Mouse (Mus musculus): ENCODE measurements around the gene Wdr78. TPM values are rescaled to one million over a fixed set of nuclear protein-coding genes. Genes with fewer than 3 reads are reported as not detected.

Gene Wdr78
- polyA plus RNA-seq, 1 experiment from 2014 or later, result 4.0 TPM

DNA sequence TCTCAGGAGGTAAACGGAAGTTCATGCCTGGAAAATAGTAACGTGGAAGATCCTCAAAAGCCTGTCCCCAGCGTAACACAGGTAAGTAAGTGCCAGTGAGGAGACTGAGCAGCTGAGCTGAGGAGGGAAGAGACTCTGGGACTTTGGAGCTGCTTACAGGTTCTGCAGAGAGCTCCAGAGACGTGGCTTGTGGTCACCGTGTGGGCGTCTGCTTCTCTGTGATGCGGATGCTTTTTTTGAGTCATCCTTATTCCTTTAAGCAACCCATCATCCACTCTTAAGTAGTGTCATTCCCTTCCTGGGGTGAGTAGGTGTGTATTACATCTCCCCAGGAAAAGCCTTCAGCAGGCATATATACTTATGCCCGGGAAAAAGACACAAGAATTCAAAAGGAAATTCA, 18.4 kb downstream of the Wdr78 start:
- Histone ChIP-seq H3K9ac (ENCODE audit: low read length) (no peak overlapping the region), H3K4me1 (ENCODE audit: control insufficient read depth, insufficient read depth, low read length) (no peaks in the 10 kb centered on the region), H3K27me3 (ENCODE audit: control insufficient read depth, insufficient read depth, low read length) (no peaks in the 10 kb centered on the region), H3K36me3 (ENCODE audit: control insufficient read depth, insufficient read depth, low read length) (no peaks in the 10 kb centered on the region), H3K4me3 (ENCODE audit: low read depth, low read length) (no peak overlapping the region), H3K27ac (replicated peaks; ENCODE audit: low read depth, low read length) (no peak overlapping the region), H3K9me3 (ENCODE audit: control insufficient read depth, low read length) (no peaks in the 10 kb centered on the region), H3K4me2 (ENCODE audit: low read depth, severe bottlenecking) (no peak overlapping the region)
- WGBS, result 93% methylated on average over 8 of the region's 8 CpGs
- no peak for ATAC-seq (ENCODE audit: insufficient number of reproducible peaks, low FRiP score, low TSS enrichment, low read depth)
- no peak for DNase-seq (ENCODE audit: low spot score)

DNA sequence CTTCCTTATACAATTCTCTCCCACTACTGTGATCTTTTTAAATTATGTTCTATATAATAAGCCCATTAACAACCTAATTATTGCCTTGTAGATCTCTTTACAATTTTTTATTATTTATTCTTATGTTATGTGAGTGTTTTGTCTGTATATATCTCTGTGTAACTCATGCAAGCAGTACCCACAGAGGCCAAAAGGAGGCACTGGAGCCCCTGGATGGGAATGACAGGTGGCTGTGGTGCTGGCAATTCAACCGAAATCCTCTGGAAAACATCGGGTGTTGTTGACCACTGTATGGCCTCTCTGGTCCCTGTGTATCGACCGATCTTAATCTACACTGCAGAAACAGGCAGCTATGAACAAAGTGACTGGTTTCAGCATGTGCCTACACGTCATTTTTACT, 29.1 kb downstream of the Wdr78 start:
- H3K9ac ChIP-seq (ENCODE audit: low read length), result no peak overlapping the region
- ATAC-seq (ENCODE audit: insufficient number of reproducible peaks, low FRiP score, low TSS enrichment, low read depth), result no peak
- no peaks in the 10 kb centered on the region for H3K9me3 ChIP-seq (ENCODE audit: control insufficient read depth, low read length)
- DNase-seq (ENCODE audit: low spot score), result no peak
- no peak overlapping the region for H3K4me3 ChIP-seq (ENCODE audit: low read depth, low read length)
- no peaks in the 10 kb centered on the region for H3K27me3 ChIP-seq (ENCODE audit: control insufficient read depth, insufficient read depth, low read length)
- H3K27ac ChIP-seq (replicated peaks; ENCODE audit: low read depth, low read length), result no peak overlapping the region
- H3K36me3 ChIP-seq (ENCODE audit: control insufficient read depth, insufficient read depth, low read length), result no peaks in the 10 kb centered on the region
- no peaks in the 10 kb centered on the region for H3K4me1 ChIP-seq (ENCODE audit: control insufficient read depth, insufficient read depth, low read length)
- 91% methylated on average over 5 of the region's 5 CpGs for WGBS
- no peak overlapping the region for H3K4me2 ChIP-seq (ENCODE audit: low read depth, severe bottlenecking)

DNA sequence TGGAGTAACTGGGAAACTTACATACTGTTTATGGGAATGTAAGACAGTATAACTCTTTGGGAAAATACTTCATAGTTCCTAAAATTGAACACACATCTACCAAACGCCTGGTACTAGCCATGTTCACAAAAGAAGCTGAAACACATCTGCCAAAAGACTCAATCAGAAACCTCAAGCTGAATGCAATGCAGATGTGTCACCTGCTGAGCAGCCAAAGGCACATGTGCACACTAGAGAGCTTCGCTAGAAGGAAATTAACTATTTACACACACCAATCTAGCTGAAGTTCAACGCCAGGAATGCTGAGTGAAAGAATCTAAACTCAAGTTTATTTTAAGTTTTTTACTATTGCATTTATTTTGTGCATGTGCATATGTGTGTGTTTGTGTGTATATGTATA, 43.7 kb downstream of the Wdr78 start:
- Histone ChIP-seq H3K9ac (ENCODE audit: low read length) (no peak overlapping the region), H3K27me3 (ENCODE audit: control insufficient read depth, insufficient read depth, low read length) (no peaks in the 10 kb centered on the region), H3K9me3 (ENCODE audit: control insufficient read depth, low read length) (no peaks in the 10 kb centered on the region), H3K4me1 (ENCODE audit: control insufficient read depth, insufficient read depth, low read length) (no peaks in the 10 kb centered on the region), H3K4me3 (ENCODE audit: low read depth, low read length) (no peak overlapping the region), H3K27ac (replicated peaks; ENCODE audit: low read depth, low read length) (no peak overlapping the region), H3K4me2 (ENCODE audit: low read depth, severe bottlenecking) (no peak overlapping the region), H3K36me3 (ENCODE audit: control insufficient read depth, insufficient read depth, low read length) (no peaks in the 10 kb centered on the region)
- 43% methylated on average over 3 of the region's 3 CpGs for WGBS
- ATAC-seq (ENCODE audit: insufficient number of reproducible peaks, low FRiP score, low TSS enrichment, low read depth), result no peak
- peak; percentile 24 for DNase-seq (ENCODE audit: low spot score)

DNA sequence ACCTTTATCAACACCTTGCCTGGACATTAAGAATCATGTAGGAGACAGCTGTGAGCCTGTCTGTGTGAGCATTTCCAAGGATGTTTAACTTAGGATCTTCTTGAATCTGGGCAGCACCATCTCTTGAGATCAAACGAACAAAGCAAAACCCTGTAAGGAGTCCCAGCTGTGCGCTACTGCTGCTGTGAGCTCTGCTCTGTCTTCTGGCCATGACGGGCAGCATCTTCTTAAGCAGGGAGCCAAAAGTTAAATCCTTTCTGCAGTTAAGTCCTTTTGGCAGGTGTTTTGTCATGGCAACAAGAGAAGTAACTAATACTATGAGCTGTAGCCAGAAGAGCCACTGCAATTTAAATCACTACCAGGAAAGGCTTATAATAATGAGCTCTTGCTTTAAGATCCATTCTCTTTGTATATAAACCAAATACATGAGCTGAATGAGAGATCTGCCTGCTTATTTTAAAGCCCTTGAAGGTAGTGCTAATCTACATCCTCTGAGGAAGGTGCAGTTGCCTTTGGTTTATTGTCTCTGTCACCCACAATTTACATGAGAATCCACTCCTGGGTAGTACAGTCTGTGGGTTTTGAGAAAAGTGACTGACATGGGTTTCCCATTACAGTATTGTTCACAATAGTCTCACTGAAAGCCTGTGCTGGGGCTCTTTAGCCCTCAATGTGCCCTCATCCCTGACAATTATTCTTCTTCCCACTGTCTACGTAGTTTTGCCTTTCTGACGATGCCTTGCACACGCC, 46.3 kb downstream of the Wdr78 start:
- Histone ChIP-seq H3K4me1 (ENCODE audit: control insufficient read depth, insufficient read depth, low read length) (no peaks in the 10 kb centered on the region), H3K27me3 (ENCODE audit: control insufficient read depth, insufficient read depth, low read length) (no peaks in the 10 kb centered on the region), H3K27ac (replicated peaks; ENCODE audit: low read depth, low read length) (no peak overlapping the region), H3K4me2 (ENCODE audit: low read depth, severe bottlenecking) (no peak overlapping the region), H3K36me3 (ENCODE audit: control insufficient read depth, insufficient read depth, low read length) (no peaks in the 10 kb centered on the region), H3K9ac (ENCODE audit: low read length) (no peak overlapping the region), H3K9me3 (ENCODE audit: control insufficient read depth, low read length) (no peaks in the 10 kb centered on the region), H3K4me3 (ENCODE audit: low read depth, low read length) (no peak overlapping the region)
- ATAC-seq (ENCODE audit: insufficient number of reproducible peaks, low FRiP score, low TSS enrichment, low read depth) (no peak), DNase-seq (ENCODE audit: low spot score) (no peak)
- 80% methylated on average over 6 of the region's 6 CpGs for WGBS

DNA sequence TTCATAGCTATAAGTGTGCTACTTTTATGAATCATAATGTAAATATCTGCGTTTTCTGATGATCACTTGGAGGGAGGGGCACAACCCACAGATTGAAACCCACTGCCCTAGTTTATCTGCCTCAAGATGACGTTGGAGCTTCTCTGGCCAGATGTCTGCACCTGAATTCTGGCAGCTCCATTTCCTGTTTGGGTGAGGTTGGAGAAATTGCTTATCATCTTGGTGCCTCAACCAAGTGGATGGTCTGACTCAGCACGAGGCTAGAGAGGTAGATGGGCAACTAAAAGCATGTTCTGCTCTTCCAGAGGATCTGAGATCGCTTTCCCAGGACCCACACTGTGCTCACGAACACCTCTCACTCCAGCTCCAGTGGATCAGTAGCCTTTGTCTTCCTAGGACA, 49.4 kb downstream of the Wdr78 start:
- no peak for DNase-seq (ENCODE audit: low spot score)
- no peak overlapping the region for H3K9ac ChIP-seq (ENCODE audit: low read length)
- no peak overlapping the region for H3K27ac ChIP-seq (replicated peaks; ENCODE audit: low read depth, low read length)
- no peak for ATAC-seq (ENCODE audit: insufficient number of reproducible peaks, low FRiP score, low TSS enrichment, low read depth)
- H3K4me2 ChIP-seq (ENCODE audit: low read depth, severe bottlenecking), result no peak overlapping the region
- H3K9me3 ChIP-seq (ENCODE audit: control insufficient read depth, low read length), result no peaks in the 10 kb centered on the region
- H3K27me3 ChIP-seq (ENCODE audit: control insufficient read depth, insufficient read depth, low read length), result no peaks in the 10 kb centered on the region
- H3K4me3 ChIP-seq (ENCODE audit: low read depth, low read length), result no peak overlapping the region
- no peaks in the 10 kb centered on the region for H3K36me3 ChIP-seq (ENCODE audit: control insufficient read depth, insufficient read depth, low read length)
- no peaks in the 10 kb centered on the region for H3K4me1 ChIP-seq (ENCODE audit: control insufficient read depth, insufficient read depth, low read length)
- 76% methylated on average over 5 of the region's 5 CpGs for WGBS

DNA sequence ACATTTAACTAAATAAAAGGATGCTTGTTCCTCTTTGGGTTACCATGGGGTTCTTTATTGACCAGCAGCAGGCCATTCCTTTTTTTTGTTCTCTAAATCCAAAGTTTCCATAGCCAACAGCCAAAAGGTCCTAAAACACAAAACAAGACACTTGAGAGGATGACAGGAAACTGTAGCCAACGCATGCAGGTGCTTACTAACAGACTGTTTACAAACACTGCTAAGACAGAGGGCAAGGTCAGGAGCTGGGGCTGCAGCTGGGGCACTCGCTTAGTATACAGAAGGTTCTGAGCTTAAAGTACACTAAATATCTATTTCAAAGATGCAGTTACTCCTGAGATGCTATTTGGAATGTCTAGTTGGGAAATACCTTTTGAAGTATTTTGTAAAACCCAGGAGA, 49.9 kb downstream of the Wdr78 start:
- Histone ChIP-seq H3K4me2 (ENCODE audit: low read depth, severe bottlenecking) (no peak overlapping the region), H3K27me3 (ENCODE audit: control insufficient read depth, insufficient read depth, low read length) (no peaks in the 10 kb centered on the region), H3K36me3 (ENCODE audit: control insufficient read depth, insufficient read depth, low read length) (no peaks in the 10 kb centered on the region), H3K27ac (replicated peaks; ENCODE audit: low read depth, low read length) (no peak overlapping the region), H3K4me3 (ENCODE audit: low read depth, low read length) (no peak overlapping the region), H3K4me1 (ENCODE audit: control insufficient read depth, insufficient read depth, low read length) (no peaks in the 10 kb centered on the region), H3K9me3 (ENCODE audit: control insufficient read depth, low read length) (no peaks in the 10 kb centered on the region), H3K9ac (ENCODE audit: low read length) (no peak overlapping the region)
- ATAC-seq (ENCODE audit: insufficient number of reproducible peaks, low FRiP score, low TSS enrichment, low read depth) (no peak), DNase-seq (ENCODE audit: low spot score) (no peak)
- WGBS, result 67% methylated on average over 2 of the region's 2 CpGs

DNA sequence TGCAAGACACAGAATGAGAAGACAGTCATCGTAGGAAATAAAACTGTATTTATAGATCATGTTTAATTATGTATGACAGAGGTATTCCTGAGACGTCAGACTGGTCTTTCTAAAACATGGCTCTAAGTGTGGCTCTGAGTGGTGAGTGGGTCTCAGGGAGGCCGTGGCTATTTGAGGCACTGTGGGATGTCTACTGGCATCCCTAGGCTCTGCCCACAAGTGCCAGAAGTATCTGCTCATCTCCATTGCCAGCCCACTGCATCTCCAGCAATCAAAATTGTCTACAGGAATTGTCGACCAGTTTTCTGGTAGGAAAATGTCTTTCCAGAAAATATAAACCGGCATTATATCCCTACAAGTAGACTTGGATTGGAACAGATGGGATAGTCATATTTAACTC, 57.4 kb downstream of the Wdr78 start:
- Histone ChIP-seq H3K4me2 (ENCODE audit: low read depth, severe bottlenecking) (no peak overlapping the region), H3K27ac (replicated peaks; ENCODE audit: low read depth, low read length) (no peak overlapping the region), H3K27me3 (ENCODE audit: control insufficient read depth, insufficient read depth, low read length) (no peaks in the 10 kb centered on the region), H3K9ac (ENCODE audit: low read length) (no peak overlapping the region), H3K36me3 (ENCODE audit: control insufficient read depth, insufficient read depth, low read length) (no peaks in the 10 kb centered on the region), H3K4me1 (ENCODE audit: control insufficient read depth, insufficient read depth, low read length) (no peaks in the 10 kb centered on the region), H3K4me3 (ENCODE audit: low read depth, low read length) (no peak overlapping the region), H3K9me3 (ENCODE audit: control insufficient read depth, low read length) (no peaks in the 10 kb centered on the region)
- WGBS, result 93% methylated on average over 5 of the region's 5 CpGs
- ATAC-seq (ENCODE audit: insufficient number of reproducible peaks, low FRiP score, low TSS enrichment, low read depth) (no peak), DNase-seq (ENCODE audit: low spot score) (no peak)

DNA sequence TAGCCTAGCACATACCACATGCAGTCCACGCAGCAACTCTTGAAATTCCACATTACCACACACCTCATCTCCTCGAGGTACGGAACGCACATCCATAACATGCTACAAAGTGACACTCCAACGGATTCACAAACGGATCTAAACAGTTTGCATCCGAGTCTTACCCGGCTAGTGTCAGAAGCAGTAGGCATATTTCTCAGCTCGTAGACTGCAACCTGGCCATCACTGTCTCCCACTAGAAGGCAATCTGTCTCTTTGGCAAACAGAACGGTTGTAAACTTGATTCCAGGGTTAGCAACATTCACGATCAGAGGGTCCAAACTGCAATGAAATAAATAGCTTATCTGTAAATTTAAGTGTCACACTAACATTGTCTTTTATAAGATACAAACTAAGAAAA, 66.3 kb downstream of the Wdr78 start:
- Histone ChIP-seq H3K27ac (replicated peaks; ENCODE audit: low read depth, low read length) (no peak overlapping the region), H3K9me3 (ENCODE audit: control insufficient read depth, low read length) (no peaks in the 10 kb centered on the region), H3K4me1 (ENCODE audit: control insufficient read depth, insufficient read depth, low read length) (no peaks in the 10 kb centered on the region), H3K4me2 (ENCODE audit: low read depth, severe bottlenecking) (no peak overlapping the region), H3K9ac (ENCODE audit: low read length) (no peak overlapping the region), H3K36me3 (ENCODE audit: control insufficient read depth, insufficient read depth, low read length) (no peaks in the 10 kb centered on the region), H3K4me3 (ENCODE audit: low read depth, low read length) (no peak overlapping the region), H3K27me3 (ENCODE audit: control insufficient read depth, insufficient read depth, low read length) (no peaks in the 10 kb centered on the region)
- WGBS, result 80% methylated on average over 11 of the region's 11 CpGs
- DNase-seq (ENCODE audit: low spot score), result no peak
- no peak for ATAC-seq (ENCODE audit: insufficient number of reproducible peaks, low FRiP score, low TSS enrichment, low read depth)

DNA sequence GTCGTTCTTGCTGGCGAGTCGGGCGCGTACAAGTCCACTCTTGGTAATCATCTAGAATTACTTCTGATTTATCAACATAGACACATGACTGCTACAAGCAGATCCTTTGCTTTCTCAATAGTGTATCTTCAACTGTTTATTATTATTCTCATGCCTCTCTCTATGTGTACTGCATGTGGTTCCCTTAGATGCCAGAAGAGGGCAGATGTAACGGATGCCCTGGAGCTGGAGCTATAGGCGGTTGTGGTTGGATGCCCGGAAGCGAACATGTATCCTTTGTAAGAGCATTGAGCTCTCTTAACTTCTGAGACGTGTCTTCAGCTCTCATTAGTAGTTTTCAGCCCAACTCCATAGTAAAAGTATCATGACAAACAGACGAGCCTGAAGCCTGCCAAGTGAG, 71.4 kb downstream of the Wdr78 start:
- Histone ChIP-seq H3K4me1 (ENCODE audit: control insufficient read depth, insufficient read depth, low read length) (peaks cover 3% of the 10 kb centered on the region; the same call in 1 of the 2 replicates), H3K27me3 (ENCODE audit: control insufficient read depth, insufficient read depth, low read length) (no peaks in the 10 kb centered on the region), H3K4me3 (ENCODE audit: low read depth, low read length) (no peak overlapping the region), H3K9ac (ENCODE audit: low read length) (no peak overlapping the region), H3K36me3 (ENCODE audit: control insufficient read depth, insufficient read depth, low read length) (no peaks in the 10 kb centered on the region), H3K27ac (replicated peaks; ENCODE audit: low read depth, low read length) (no peak overlapping the region), H3K4me2 (ENCODE audit: low read depth, severe bottlenecking) (no peak overlapping the region), H3K9me3 (ENCODE audit: control insufficient read depth, low read length) (no peaks in the 10 kb centered on the region)
- 89% methylated on average over 11 of the region's 11 CpGs for WGBS
- no peak for DNase-seq (ENCODE audit: low spot score)
- ATAC-seq (ENCODE audit: insufficient number of reproducible peaks, low FRiP score, low TSS enrichment, low read depth), result no peak

All from limb, embryonic 11.5 days (tissue).